Mouse (Mus musculus) right cerebral cortex, adult 18-20 months (tissue): ENCODE measurements around the gene Cab39l.

ENCODE experiments used
- DNase-seq: peaks from one replicate; pipeline ENCODE4 v3.0.0; 2022; ENCODE audit warnings: mixed read lengths

The Cab39l gene

DNA sequence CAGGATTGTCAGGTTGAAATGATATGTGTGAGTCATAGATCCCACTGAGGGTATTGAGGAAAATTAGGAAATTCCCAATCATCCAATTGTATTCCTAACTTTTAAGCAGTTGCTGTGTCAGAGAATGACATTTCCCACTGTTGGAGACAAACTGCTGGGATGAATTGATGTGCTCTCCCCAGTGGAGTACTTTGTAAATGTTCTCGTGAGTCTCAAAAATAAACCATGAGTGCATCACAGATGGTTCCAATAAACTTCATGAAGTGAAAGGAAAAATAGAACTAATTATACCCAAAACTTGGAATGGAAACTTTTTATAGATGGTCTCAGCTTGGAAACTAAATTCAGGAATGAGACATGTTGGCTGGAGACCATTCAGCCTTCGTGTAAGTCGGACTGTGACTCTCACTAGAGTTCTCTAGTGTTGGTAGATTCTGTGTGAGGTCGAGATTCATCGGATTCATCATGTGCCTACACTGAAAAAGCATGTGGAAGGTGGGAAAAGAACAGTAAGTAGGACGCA is 73.2 kb downstream of the Cab39l start:
- peak; percentile 10 for DNase-seq

DNA sequence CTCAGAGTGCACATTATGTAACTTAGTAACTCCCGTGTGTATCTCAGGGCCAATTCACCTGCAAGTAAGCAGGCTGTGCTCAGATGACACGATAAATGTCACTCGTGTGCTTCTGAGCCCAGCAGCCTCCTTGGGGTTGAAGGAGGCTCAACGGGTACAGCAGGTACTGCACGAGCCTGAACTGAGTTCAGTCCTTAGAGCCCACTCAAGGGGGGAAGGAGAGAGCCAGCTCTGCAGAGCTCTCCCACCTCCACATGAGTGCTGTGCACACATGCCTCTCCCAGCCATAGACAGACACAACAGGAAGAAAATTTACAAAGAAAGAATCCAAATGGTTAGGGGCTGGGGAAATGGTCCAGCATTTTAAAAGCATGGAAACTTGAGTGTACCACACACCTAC is 85.1 kb downstream of the Cab39l start:
- no peak for DNase-seq

DNA sequence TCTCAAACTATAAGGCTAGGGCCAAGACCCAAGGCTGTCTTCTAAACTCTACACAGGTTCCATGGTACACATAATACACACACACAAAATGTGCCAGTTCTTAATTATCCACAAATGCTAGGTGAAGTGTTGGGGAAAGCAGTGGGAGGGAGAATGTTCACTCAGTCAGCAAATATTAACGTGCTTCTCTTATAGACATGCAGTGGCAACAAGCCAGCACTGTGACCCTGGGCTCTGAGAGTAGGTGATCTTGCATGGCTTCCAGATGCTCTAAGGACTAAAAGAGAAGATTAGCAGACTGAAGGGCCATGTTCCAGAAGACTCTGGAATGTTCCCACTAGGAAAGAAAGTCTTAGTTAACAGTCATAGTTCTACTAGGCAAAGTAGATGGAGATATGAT is 90.0 kb downstream of the Cab39l start:
- no peak for DNase-seq

DNA sequence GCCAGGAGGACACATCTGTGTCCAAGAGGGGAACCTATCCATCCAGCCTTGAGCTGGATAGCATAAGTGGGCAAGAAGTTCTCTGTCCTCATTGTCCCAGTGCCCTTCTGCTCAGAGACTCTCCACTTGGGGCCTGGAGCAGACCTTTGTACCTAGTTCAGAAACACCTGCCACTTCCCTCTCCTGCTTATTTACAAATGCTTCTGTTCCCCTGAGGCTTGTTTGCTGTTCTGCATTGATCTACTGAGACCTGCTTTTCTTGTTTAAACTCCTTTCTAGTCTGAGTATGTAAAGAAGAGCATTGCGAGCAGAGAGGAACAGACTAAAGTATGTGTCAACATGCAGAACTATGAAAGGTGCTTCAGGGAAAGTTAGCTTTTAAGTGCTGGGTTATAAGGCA is 92.2 kb downstream of the Cab39l start:
- DNase-seq = no peak

DNA sequence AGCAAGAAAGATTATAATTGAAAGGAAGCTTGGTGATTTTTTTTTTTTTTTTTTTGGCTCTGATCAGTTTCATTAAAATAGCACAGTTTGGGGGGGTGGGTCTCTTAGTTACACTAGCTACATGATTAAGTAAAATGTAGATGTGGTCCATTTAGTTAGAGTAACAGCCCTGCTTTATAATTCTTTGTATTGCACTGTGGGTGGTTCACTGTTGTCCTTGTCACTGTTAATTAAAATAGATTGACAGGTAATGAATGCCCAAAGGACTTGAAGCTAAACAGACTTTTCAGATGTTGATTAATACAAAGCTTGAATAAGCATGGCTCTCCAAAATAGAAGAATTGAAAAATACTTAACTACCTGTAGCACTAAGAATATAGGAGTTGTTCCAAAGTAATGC is 93.1 kb downstream of the Cab39l start:
- DNase-seq = no peak

DNA sequence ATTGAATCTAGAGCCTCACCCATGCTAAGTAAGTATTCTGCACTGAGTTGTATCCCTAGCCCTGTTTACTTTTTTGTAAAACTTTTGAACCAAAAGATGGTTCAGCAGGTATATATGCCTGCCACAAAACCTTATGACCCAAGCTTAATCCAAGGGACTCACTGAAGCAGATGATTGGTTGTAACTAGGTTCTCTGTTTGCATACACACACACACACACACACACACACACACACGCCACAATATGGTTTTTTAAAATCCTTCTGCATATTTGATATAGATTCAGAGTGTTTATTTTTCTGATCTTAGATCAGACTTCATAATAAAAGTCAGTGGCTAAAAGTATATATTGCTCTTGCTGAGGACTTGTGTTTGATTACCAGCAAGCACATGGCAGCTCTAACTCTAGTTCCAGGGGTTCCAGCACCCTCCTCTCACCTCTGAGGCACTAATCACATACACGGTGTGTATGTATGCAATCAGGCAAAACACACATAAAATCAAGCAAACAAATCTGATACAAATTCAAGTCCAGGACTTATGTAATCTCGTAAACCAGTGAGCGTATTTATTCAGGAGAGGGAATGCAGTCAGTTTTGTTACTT is 97.2 kb downstream of the Cab39l start:
- no peak for DNase-seq

DNA sequence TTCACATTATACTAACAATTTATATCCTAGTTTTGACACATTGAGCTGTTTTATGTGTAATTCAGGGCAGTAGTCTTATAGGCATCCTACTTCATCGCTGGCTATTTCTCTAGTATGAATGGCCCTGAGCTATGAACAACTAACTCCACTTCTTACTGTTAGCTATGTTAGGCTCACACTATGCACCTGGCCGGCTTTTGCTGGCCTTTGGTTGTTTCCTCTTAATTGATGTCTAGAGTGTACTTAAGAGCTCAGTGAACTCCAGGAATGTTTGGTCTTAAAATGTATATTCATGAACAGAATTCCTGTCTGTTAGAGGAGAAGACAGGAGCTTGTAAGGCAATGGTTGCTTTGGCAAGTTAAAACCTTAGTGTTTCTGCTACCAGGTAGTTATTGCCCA is 99.5 kb downstream of the Cab39l start:
- DNase-seq = no peak

DNA sequence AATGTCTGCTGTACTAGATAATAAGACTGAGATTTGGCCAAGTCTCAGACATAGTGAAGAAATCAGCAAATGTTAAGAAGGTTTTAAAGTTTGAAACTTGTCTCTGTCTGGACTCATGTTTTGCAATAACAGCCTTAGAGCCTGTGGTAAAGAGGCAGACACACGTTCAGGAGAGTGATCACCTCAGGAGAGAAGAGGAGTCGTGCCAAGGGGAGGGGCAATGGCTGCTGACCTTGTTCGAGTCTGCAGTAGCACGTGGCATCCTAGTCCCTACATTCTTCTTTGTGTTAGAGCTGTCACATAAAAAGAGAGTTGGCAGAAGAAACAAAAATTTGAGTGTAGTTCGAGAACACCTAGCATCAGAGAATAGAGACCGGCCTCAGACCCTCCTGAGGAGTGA is 100.0 kb downstream of the Cab39l start:
- DNase-seq = no peak

DNA sequence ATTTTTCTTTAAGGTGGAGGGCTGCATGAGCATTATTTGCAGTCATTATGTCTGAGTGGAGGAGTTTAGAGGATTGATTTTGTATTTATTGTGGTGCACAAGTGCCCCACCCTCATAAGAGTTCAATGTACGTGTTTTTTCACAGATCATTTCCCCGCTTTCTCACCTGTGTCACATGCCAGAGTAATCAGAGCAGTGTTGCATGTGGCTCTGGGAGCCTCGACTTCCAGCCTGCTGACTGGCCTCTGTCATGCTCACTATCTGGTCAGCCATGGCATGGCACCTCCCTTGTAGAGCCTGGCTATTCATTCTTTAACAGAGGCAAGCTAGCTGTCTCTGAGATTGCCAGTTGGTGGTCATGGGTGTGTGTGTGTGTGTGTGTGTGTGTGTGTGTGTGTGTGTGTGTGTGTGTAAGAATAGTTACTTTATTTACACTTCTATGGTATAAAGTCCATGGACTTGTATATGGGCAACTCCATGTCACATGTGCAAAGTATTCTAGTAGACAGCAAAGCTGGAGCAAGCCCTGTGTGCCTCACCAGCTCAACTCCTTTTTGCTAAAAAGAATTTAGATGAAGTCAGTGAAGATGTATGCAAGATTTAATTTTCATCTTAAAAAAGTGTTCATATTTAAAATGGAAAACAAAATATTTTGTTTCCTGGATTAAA is 102.5 kb downstream of the Cab39l start:
- DNase-seq = no peak

DNA sequence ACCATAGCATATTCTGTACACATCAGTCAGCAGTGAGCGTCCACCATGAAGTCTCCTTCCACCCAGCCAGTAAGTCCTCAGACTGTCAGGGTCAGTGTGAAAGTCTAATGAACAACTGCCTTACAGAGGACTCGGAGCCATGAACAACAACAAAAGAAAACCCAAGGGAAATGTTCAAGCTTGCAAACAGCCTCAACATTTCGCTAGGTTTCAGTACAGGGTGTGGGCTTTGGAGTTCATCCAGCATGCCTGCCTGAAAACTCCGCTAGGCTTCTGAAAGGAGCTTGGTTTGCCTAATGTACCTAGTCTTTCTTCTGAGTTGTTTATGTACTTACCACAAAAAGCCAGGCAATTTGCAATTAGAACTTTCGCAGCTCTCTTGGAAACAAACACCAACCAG is 103.2 kb downstream of the Cab39l start:
- DNase-seq = no peak

DNA sequence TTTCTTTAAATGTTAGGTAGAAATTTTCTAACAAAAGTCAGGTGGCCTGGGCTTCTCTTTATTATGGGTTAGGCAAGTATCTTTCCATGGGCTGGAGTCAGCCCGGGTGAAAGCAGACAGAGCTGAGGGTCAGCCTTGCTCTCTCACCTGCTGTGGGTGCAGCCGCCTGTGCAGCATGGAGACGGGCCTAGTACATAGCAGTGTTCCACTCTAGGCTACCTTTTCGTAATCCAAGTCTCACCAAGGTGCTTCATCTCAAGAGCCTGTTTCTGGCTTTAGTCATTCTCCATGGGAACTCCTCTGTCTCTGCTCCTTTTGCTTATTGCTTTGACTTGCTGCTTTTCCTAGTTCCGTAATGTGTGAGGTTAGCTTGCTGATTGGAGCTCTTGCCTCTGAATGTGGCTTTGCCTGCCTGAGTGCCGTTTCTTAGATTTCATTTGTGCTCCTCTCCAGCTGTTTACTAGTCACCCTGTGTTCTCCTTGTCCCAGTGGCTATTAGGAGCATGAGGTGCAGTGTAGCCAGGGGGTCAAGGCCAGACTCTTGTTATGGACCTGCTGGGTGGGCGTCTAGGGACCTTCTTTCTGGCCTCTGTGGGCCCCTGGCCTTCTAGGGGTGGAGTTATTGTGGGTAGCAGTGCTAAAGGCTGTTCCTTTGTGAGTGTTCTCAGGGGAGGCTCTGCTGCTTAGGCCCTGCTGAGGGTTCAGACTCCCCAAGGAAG is 105.5 kb downstream of the Cab39l start:
- DNase-seq = no peak

DNA sequence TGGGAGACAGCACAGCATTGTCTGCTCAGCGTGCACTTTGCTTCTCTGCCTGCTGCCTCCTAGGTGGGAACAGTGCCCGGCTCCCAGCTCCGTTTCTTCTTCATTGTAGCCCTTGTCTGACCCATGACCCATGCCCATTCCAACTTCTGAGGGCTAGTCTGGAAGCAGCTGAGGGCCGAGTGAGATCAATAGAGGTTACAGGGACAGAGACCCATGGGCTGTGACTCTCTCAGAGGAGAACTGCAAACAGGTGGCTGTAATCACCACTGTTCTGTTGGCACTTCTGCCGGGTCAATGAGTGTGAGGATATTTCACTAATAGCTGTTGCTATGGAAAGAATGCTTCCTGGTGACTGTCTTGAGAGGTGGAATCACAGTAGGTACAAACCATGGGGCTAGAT is 106.8 kb downstream of the Cab39l start:
- no peak for DNase-seq

DNA sequence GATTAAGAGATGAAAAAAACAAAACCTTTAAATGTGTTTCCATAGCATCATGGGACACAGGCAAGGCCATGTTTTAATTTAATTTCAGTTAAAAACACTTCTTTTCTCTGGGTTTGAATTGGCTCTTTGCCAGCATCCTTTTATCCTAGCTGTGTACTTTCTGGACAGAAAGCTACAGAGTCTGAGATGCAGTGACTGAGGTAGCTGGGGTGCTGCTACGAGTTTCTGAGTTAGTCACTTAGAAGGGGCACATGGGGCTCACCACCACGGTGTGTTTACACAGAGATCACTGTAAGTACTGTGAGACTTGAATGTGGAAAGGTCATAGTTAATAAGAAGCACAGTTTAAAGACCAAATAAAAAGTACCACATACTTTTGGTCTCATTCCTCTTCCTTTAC is 107.8 kb downstream of the Cab39l start:
- DNase-seq = no peak

DNA sequence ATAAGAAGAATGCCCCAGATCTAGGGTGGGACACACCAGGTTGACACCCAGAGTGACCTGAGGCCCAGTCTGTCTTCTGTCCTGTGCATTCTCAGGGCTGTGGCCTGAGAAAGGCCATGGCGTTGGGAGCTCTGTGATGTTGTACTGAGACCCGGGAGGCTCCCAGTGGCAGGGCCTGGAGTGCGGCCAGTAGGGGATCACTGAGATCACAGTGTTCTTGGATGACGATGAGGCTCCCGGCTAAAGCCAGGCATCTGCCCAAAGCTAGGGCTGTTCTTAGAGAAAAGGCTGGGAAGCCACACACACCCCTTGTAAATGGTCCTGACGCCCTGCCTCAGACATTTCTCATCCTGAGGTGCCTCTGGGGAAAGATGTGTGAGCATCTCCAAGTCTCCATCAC is 108.3 kb downstream of the Cab39l start:
- DNase-seq = peak; percentile 53

DNA sequence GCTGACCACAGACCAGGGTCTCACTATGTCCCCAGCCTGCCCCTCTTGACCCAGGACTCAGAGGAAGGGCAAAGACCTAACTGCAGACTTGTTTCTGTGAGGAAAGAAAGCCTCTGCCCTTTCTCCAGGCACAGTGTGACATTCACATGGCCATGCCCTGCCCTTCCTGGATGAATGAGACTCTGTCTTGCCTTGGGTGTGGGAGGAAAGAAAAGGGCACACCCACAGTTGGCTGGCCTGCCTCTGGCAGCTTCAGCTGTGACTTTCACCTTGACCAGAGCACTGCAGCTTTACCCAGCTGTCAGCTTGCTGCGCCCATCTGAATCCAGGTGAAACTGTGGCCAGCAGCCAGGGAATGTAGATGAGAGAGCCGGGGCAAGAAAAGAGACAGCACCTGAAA is 110.1 kb downstream of the Cab39l start:
- no peak for DNase-seq

DNA sequence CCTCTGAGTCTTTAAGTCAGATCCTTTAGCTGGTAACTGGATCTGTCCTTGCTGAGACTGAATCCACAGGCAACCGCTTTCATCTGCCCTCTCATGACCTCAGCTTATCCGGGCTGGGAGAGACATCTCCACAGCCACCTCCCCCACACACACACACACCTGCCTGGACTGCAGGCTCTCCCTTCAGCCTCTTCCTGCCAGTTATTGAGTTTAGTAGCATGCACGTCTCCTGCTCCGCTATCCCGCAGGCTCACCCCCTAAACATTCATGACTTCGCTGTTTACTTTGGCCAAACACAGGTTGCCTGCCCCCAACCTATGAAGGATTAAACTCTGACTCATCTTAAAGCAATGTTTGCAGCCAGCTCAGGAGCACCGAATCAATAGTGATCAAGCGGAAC is 111.2 kb downstream of the Cab39l start:
- no peak for DNase-seq

DNA sequence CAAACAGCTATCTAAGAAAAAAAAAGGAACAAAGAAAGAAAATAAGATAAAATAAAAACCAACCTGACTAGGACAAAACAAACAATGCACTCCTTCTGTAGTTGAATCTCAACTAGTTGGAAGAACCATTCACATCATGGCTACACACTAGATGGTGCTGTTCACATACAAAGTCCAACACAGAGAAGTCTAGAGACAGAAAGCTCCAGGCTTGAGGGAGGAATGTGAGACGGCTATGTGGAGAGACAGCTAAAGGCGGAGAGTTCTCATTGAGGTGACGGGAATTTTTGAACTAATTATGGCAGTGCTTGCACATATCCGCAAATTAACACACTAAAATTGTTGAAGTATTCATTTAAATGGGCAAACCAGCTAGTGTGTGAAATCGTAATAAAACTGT is 113.3 kb downstream of the Cab39l start:
- no peak for DNase-seq

DNA sequence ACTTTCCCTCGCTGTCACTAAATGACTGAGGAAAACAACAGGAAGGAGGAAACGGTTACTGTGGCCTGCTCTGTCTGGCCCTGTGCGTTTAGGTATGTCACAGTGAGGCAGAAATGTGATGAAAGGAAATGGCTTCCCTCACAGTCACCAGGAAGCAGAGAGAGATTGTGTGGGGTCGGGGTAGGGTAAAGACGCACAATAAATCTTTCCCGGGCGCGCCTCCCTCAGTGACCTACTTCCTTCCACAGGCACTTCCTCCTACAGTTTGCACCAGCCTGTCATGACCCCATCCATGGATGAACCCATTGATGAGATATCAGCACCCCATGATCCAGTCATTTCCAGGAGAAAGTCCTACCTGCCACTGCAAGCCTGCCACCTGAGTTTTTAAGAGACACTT is 114.2 kb downstream of the Cab39l start:
- DNase-seq = no peak

DNA sequence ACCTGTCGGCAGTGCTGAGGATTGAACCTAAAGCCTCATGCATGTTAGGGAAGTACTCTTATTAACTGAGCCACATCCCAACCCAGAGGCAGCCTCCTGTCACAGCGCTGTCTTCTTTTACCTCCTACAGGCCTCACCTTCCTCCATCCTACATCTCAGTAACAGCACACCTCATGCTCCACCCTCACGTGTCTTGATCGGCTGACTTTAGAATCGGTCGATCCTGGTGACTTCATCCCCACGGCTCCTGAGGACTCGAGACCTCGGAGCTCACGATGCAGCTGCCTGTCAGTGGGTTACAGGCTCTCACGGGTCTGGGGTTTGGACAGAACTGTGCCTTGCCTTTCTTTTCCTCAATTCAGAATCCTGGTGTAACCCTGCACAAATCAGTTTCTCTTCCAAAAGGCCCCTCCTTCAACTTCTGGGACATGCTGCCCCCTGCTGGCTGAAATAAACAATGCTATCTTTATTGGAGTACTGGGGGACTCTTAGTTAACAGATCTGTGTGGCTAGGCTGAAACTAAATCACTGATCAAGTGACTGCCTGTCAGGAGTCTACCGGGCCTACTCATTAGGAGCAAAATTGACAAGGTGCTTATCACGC is 115.3 kb downstream of the Cab39l start:
- DNase-seq = peak; percentile 85

DNA sequence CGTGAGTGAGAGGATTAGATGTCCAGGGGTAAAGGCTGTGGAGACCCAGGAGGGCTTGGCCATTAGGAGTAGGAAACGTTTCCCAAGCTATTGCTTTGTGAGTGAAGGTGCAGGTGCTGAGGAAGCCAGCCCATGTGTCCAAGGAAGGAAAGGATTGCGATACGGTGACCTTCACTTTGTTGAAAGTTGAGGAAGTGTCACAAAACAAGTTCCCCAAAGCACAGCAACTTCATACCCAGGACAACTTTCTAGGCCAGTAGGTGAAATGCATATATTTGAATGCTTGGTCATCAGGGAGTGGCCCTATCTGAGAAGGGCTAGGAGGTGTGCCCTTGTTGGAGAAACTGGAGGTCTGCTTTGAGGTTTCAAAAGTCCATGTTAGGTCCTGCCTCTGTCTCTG is 116.3 kb downstream of the Cab39l start:
- DNase-seq = no peak

DNA sequence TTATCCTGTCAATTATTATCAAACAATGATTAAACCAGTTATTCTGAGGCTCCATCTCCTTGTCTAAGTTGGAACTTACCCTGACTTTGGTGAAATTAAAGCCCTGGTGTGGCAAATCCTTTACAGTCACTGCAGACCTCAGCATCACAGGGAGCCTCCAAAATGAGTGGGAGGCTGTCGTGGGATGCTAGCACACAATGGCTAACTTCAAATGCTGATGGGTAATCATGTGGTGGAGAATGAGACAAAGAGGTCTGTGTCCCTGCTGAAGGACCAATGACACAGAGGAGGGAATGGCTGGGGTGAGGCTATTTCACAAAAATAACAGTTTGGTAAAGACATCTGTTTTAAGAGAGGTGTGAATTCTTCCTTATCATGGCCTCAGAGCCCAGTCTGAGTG is 117.1 kb downstream of the Cab39l start:
- DNase-seq = no peak

DNA sequence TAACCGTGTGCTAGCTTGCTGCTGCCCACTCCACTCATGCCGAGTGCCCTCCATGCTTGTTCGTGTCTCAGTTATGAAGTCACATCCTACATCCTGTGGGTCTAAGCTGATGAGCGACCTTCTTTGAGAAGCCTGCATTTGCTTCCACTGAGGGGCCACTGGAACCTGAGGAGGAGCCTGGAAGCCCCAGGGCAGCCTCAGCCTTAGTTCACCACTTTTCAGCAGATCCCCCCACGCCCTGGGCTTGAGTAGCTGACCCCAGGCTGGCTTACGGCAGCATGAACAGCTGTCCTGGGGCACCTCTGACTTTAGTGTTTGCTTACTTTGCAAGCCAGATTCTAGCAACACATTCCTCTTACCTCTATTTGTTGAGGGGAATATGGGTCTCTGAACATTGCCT is 126.0 kb downstream of the Cab39l start:
- DNase-seq = no peak

DNA sequence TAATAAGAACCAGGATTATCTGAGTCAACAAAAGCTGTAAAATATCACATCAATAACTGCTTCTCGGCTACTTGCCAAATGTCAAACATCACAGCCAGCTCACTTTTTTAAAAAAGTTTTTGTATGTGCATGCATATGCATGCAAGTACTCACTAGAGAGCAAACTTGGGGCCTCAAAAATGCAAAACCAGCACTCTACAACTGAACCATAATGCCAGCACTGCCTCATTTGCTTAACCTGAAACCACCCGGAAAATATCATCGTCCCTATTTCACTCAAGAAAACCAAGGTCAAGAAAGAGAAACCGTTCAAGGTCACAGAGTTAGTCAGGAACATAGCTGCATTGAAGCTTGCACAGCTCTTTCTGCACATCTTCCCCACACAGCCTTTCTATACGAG is 135.6 kb downstream of the Cab39l start:
- no peak for DNase-seq

DNA sequence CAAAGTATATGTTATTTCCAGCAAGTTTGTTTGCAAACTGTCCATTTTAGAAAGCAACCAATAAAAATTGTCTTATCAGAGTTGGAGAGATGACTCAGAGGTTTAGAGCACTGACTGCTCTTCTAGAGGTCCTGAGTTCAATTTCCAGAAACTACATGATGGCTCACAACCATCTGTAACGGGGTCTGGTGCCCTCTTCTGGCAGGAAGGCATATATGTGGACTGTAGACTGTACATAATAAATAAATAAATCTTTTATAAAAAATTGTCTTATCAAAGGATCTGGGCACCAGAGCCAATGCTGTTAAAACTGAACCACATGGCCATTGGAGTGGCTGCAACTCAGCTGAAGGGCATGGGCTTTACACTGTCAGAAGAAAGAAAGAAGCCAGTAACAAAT is 149.8 kb downstream of the Cab39l start:
- DNase-seq = no peak
